Mouse (Mus musculus): Measurements from ENCODE around the gene Vmn1r170.
"Not testable (repeated sequence)": the region's sequence is repeated elsewhere in the genome, so short reads cannot be mapped to it uniquely, and the experiment has no call there.

Gene Vmn1r170

DNA sequence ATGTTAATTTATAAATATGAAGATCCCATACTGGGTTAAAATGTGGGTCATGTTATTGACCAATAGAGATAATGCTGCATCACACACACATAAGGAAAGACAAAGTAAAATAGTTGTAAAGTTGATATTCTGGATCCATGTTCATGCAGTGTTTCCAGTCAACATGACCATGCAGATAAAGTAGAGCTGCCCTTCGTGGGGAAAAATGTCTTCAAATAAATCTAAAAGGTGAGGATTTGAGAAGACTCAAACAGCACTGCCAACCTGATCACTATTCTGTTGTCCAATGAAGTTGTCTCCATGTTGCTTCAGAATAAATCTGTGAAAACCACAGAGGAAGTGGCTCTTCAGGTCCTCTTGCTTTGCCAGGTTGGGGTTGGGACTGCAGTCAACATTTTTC lies at the start of gene Vmn1r170:
TSS of gene Vmn1r170 (plus strand) at position 301 of the 400 bp plus-strand sequence.
- not testable (repeated sequence) for DNase-seq (ENCODE audit: low read depth)

DNA sequence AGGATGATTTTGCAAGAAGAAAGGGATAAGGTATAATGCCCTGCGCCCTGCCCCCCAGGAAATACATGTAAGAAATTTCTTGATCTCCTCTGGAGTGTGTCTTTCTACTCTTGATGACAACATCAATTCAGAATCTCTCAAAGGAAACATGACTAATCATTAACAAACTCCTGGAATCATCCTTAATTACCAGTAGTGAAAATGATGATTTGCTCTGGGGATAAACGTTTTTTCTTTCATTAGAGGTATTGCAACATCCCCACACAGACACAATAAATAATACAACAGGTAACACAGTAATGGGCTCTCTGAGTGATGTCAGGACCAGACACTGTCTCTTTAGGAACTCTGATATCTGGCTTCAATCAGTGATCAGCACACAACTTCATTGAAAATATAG lies 30.7 kb upstream of the Vmn1r170 start, which contains the start of gene Vmn1r169:
TSS of gene Vmn1r169 (plus strand) at position 301 of the 400 bp plus-strand sequence.
- DNase-seq (ENCODE audit: low read depth) = not testable (repeated sequence)

DNA sequence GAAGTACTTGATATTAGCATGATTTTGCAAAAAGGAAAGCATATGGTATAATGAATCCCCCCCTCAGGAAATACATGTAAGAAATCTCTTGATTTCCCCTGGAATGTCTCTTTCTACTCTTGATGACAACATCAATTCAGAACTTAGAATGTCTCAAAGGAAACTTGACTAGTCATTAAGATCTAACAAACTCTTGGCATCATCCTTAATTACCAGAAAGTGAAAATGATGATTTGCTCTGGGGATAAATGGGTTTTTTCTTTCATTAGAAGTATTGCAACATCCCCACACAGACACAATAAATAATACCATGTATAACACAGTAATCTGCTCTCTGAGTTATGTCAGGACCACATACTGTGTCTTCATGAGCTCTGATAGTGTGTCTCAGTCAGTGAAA lies 24.4 kb downstream of the Vmn1r170 start, which contains the start of gene Vmn1r171:
TSS of gene Vmn1r171 (plus strand) at position 301 of the 400 bp plus-strand sequence.
- no peak for DNase-seq (ENCODE audit: low read depth)
